Mouse (Mus musculus): ENCODE measurements at regions not wholly inside any gene's neighbourhood (a gene's known extent, or its start where the extent isn't known, plus 50 kb on each side); places are given as distances from the start of the nearest gene placed in this dataset.

GRCm38 (mm10) chr11:31725936-31726647, 54.4 kb upstream of the Bod1 start:
- no peak for TF ChIP-seq CTCF (conservative IDR thresholded peaks at IDR 0.05; ENCODE audit: insufficient read depth, insufficient read length, low read depth, low read length)
- TF ChIP-seq POLR2A (IDR thresholded peaks at IDR 0.05; ENCODE audit: low read depth, low read length): no peak

Data from kidney, adult 2 months (tissue).